Mouse (Mus musculus): Measurements from ENCODE around the gene Fst.

DNA sequence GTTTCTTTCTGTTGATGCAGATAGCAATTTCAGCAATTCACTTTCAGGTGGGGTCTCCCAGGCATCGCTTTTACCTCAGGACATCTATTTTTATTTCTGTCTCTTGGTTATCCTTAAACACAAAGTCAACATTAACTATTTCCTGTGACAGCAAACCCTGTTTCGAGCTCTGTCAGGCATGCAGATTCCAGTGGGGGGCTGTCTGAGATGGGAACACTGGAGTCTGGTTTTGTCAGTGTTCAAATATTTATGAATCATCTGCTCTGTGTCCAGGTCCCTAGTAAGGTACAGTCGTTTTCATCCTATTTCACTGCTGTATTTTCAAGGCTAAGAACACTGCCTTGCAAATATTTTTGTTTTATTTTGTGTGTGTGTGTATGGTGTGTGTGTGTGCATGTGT is 35.1 kb upstream of the Fst start:
- TF ChIP-seq POLR2A (IDR thresholded peaks at IDR 0.05; ENCODE audit: borderline replicate concordance, extremely low read depth, insufficient read depth, insufficient read length, poor library complexity, severe bottlenecking) (no peak), CTCF (IDR thresholded peaks at IDR 0.05; ENCODE audit: borderline replicate concordance, extremely low read depth, insufficient read depth, insufficient read length) (no peak)
